Mouse (Mus musculus): Measurements from ENCODE around the gene Cct2.

DNA sequence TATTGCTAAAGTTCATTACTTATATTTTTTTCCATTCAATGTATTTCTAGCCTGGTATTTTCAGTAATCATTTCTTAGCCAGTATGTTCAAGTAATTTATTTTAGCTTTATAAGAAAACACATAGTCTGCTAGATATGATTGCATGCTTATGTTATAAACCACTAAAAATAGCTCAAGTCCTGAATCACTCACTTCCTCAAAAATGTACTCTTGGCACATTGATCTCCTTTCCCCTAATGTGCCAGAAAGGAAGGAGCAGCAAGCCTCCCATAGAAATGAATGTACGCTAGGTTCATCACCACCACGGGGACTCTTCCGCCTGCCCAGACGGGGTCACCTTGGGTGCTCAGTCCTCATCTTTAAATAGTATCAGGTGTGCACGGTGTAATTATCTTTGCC lies 49.0 kb downstream of the Cct2 start:
- TF ChIP-seq POLR2A (IDR thresholded peaks at IDR 0.05; ENCODE audit: control insufficient read depth, low read depth, low read length) (no peak), CTCF (IDR thresholded peaks at IDR 0.05; ENCODE audit: control insufficient read depth, insufficient read depth, insufficient replicate concordance, low read depth, low read length) (no peak)
